Mouse (Mus musculus) CD4-positive, CD25-positive, alpha-beta regulatory T cell, adult 2 months (primary cell): ENCODE measurements around the gene Nolc1.
"Not testable (repeated sequence)": the region's sequence is repeated elsewhere in the genome, so short reads cannot be mapped to it uniquely, and the experiment has no call there.

ENCODE experiments used
- DNase-seq: peaks from one replicate; pipeline ENCODE4 v3.0.0-alpha.2; 2012; ENCODE audit warnings: low read depth, low spot score

Gene Nolc1

GRCm38 (mm10) chr19:46087871-46088270, 12.2 kb downstream of the Nolc1 start:
- no peak for DNase-seq

DNA sequence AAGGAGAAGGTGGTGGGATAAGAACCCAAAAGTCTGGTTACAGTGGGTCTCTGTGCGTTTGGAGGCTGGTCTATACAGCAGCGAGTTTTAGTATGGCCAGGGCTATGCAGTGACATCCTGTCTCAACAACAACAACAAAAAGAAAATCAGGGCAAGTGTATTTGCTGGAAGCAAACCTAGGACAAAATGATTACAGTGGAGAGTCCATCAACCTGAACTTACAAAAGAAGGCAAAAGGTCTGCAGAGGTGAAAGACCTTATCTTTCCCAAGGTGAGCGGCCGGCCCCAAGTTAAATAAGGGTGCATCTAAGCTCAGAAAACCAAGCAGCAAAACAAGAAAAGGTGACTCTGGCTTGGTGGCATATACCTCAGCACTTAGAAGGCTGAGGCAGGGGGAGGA, 16.0 kb downstream of the Nolc1 start:
- no peak for DNase-seq

GRCm38 (mm10) chr19:46094144-46094543, 18.5 kb downstream of the Nolc1 start:
- DNase-seq = no peak

- DNase-seq = no peak
Observed at GRCm38 (mm10) chr19:46095291-46095690, 19.6 kb downstream of the Nolc1 start.

- no peak for DNase-seq
Observed at GRCm38 (mm10) chr19:46096396-46096795, 20.7 kb downstream of the Nolc1 start.

DNA sequence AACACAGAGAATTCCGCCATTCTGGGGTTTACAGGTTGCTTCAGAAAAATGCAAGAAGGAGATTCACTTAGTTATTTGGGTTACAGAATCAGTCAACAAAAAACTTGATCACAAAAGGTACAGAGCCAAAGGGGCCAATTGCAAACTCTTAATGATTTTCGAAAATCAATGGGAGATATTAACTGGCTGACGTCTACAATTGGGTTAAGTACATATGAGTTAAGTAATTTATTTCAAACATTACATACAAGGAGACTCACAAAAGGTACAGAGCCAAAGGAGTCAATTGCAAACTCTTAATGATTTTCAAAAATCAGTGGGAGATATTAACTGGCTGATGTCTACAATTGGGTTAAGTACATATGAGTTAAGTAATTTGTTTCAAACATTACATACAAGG, 23.9 kb downstream of the Nolc1 start:
- DNase-seq = no peak

DNA sequence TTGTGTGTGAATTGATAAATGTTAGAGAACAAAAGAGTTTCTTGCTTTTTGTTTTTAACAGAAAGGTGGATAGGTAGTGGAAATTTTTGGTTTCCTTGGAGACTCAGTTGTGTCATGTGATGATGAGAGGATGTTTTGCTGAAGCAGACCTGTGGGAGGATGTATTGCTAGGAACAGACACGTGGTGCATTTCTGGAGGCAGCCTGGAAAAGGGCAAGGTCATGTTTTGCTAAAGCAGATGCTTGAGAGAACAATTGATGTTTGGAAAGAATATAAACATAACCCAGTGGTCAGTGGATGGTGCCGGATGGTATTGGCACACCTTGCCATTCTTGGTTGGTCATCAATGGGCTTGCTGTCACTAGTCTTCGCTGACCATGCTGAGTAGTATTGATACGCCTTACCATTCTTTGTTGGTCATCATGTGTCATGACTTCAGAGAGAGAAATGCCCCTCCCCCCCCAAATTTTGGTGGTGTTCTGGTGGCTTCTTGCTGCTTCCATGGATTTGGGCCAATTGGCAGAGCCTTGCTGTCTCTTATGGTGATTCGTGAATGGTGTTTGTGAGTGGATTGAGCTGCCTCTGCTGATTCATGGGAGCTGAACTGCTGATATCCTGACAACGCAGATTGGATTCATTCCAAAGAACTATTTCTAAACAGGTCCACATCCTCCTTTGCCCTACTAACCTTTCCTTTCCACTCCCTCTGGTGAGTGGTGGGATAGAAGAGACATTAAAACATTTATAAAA, 27.9 kb downstream of the Nolc1 start:
- no peak for DNase-seq

DNA sequence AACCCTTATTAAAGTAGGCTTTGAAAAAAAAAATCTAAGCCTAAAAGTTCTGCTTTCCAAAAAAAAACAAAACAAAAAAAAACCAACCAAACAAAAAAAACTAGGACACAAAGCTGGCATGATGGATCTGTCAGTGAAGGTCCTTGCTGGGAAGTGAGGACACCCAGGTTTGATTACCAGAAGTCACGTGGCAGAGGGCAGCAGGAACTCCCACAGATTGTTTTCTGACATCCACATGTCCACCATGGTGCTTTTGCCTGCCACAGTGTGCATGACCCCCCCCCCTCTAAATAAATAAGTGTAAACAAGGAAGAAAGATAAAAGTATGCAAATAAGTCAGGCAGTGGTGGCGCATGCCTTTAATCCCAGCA, 28.5 kb downstream of the Nolc1 start:
- DNase-seq = no peak

DNA sequence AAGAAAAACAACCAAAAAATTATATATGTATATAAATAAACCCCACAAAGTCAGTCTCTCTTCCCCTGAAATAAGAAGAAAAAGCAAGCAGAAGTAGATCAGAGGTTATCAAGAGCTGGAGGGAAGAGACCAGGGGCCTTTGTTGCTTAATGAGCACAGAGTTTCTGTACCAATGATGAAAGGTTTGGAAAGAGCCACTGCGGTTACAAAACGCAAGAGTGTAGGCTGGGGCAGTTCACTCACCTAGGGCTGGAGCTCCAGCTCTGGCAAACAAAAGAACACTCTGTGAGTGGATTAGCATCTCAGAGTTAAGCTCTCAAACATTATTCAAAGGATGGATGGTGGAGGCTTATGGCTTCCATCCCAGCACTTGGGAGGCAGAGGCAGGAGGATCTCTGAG, 34.6 kb downstream of the Nolc1 start:
- no peak for DNase-seq

GRCm38 (mm10) chr19:46110781-46111180, 35.1 kb downstream of the Nolc1 start:
- DNase-seq = no peak

GRCm38 (mm10) chr19:46114617-46115016, 39.0 kb downstream of the Nolc1 start:
- DNase-seq = no peak

DNA sequence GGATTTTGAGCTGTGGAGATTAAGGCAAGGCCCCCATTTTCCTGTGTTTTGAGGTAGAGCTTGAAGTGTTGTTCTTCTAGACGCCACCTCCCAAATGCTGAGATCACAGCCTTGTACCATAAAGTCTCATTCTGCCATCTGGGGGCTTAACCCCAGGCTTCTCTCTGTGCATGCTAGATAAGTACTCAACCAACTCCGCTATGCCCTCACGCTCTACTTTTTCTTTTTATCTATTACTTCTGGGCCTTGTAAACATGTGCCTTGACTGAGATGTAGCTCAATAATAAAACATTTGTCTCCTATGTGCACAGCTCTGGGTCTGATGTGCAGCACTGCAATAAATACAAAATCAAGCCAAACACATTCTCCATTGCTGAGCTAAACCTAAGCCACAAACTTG, 43.8 kb downstream of the Nolc1 start:
- DNase-seq = no peak

DNA sequence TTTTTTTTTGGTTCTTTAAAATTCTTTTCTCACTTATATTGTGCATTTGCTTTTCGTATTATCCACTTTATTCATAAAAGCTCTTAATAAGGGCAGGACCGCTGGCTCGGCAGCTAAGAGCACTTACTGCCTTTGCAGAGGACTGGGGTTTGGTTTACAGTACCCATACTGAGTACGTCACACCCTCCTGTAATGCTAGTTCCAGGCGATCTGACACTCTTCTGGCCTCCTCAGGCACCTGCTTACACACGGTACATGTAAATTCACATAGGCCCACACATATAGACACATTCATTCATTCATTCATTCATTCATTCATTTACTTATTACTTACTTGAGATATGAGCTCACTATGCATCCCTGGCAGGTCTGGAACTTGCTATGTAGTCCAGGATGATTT, 45.2 kb downstream of the Nolc1 start:
- no peak for DNase-seq

GRCm38 (mm10) chr19:46123876-46124275, 48.2 kb downstream of the Nolc1 start:
- no peak for DNase-seq

- DNase-seq = no peak
Observed at GRCm38 (mm10) chr19:46124651-46125050, 49.0 kb downstream of the Nolc1 start.

DNA sequence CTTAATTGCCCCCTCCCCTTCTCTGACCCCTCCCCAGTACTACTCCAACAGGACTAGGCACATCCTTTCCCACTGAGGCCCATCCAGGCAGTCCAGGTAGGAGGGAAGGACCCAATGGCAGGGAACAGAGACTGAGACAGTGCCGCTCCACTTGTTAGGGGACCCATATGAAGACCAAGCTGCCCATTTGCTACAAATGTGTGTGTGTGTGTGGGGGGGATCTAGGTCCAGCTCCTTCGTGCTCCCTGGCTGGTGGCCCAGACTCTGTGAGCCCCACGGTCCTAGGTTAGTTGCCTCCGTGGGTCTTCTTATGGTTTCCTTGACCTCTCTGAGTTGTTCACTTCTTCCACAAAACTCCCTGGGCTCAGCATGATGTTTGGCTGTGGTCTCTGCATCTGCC, 50.6 kb downstream of the Nolc1 start:
- DNase-seq = no peak

DNA sequence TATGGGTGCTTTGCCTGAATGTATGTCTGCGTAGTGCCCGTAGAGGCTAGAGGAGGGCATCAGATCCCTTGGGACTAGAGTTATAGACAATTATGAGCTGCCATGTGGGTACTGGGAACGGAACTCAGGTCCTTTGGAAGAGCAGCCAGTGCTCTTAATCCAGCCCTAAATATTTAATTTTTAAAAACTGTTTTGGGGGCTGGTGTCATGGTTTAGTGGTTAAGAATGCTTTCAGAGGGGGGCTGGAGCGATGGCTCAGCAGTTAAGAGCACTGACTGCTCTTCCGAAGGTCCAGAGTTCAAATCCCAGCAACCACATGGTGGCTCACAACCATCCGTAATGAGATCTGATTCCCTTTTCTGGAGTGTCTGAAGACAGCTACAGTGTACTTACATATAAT, 54.1 kb downstream of the Nolc1 start:
- not testable (repeated sequence) for DNase-seq

- no peak for DNase-seq
Observed at GRCm38 (mm10) chr19:46131283-46131682, 55.6 kb downstream of the Nolc1 start.

- peak; percentile 30 for DNase-seq
Observed at GRCm38 (mm10) chr19:46131694-46132525, 56.2 kb downstream of the Nolc1 start, which contains the start of gene Elovl3. Elovl3 (plus strand) TSS chr19:46131897.

- no peak for DNase-seq
Observed at GRCm38 (mm10) chr19:46132577-46132976, 56.9 kb downstream of the Nolc1 start.
